Mouse (Mus musculus) lung, embryonic 15.5 days (tissue): ENCODE measurements around the gene Prpf19. TPM values are rescaled to one million over a fixed set of nuclear protein-coding genes. Genes with fewer than 3 reads are reported as not detected.
A peak's percentile ranks its signal among the peaks of the same experiment; 100 is the strongest.

ENCODE experiments used
- ATAC-seq: fragments of 200-750 bp; cut with Nextera tagmentation; 2 replicates; pipeline ENCODE4 v1.8.0; 2017; ENCODE audit warnings: moderate number of reproducible peaks, borderline replicate concordance; ENCODE audit not compliant: low FRiP score, low TSS enrichment; ENCODE audit errors: extremely low read depth
- H3K27ac ChIP-seq: fragments of 300-500 bp; sonication (generic); 2 replicates; pipeline ENCODE4 v1.5.1; 2015; ENCODE audit warnings: moderate library complexity, mild to moderate bottlenecking, inconsistent platforms
- H3K27me3 ChIP-seq: fragments of 300-500 bp; sonication (generic); 2 replicates; pipeline ENCODE4 v1.6.1; 2015; ENCODE audit warnings: inconsistent platforms
- H3K36me3 ChIP-seq: fragments of 300-500 bp; sonication (generic); 2 replicates; pipeline ENCODE4 v1.6.1; 2015; ENCODE audit warnings: inconsistent platforms
- H3K4me1 ChIP-seq: fragments of 300-500 bp; sonication (generic); 2 replicates; pipeline ENCODE4 v1.6.1; 2015; ENCODE audit warnings: inconsistent platforms
- H3K4me2 ChIP-seq: fragments of 300-500 bp; sonication (generic); 2 replicates; pipeline ENCODE4 v1.6.1; 2015; ENCODE audit warnings: inconsistent platforms, mild to moderate bottlenecking, moderate library complexity
- H3K4me3 ChIP-seq: fragments of 300-500 bp; sonication (generic); 2 replicates; pipeline ENCODE4 v1.5.1; 2015; ENCODE audit warnings: mild to moderate bottlenecking, inconsistent platforms
- H3K9ac ChIP-seq: fragments of 300-500 bp; sonication (generic); 2 replicates; pipeline ENCODE4 v1.6.1; 2015; ENCODE audit warnings: inconsistent platforms
- H3K9me3 ChIP-seq: fragments of 300-500 bp; sonication (generic); 2 replicates; pipeline ENCODE4 v1.6.1; 2016; ENCODE audit warnings: inconsistent platforms
- WGBS: fragments of 180-500 bp; shearing (Covaris S2); methylation state at CpG from one replicate; pipeline ENCODE4 v1.1.7; 2015; 5-methylcytosine and 5-hydroxymethylcytosine counted together
- polyA plus RNA-seq: library from polyadenylated mRNA; unstranded; fragments of >200 nt; fragmentation: Nextera tagmentation; extraction: Ambion mirVana; gene quantifications from 2 replicates; pipeline ENCODE4 v1.2.1, GENCODE M21; 2015

The Prpf19 gene
- polyA plus RNA-seq, 1 experiment from 2014 or later = 35.8 TPM

DNA sequence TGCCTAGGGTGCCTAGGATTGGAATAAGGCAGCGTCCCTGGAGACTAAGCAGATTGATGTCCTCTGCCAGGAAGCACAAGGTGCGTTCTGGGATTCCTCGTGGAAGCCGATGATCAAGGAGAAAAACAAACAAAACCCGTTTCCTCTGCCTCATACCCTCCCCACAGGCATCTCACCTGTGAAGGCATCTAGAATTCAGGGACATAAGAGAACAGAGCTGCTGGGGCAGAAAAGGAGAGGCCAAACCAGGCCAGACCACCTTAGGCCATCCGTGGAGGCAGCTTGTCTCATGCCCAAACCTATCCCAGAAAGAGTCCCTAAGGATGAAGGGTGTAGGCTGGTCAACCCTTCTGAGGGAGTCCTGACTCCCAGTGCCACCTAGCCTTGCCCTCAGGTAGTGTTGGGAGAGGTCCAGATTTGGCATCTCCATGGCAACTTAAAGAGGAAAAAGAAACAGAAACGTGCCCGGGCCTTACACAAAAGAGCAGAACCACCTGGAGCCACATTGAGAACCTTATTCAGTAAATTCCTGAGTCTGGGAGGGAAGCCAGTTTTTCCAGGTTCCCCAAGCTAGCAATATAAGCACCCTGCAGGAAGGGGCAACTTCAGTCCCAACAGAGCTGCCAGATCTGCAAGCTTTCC, 25.0 kb upstream of the Prpf19 start, which contains the start of gene Tmem132a:
TSS of gene Tmem132a (minus strand) at position 55 of the 642 bp plus-strand sequence.
- peak; percentile 51 for ATAC-seq
- peak within 1 kb of the TSS; percentile 81 for H3K4me2 ChIP-seq
- no peaks in the 10 kb centered on the region for H3K27me3 ChIP-seq
- H3K36me3 ChIP-seq = peaks cover 44% of the 10 kb centered on the region
- no peaks in the 10 kb centered on the region for H3K9me3 ChIP-seq
- 4% methylated on average over 8 of the region's 8 CpGs for whole genome bisulfite sequencing
- H3K4me3 ChIP-seq = peak within 1 kb of the TSS; percentile 80
- peak within 1 kb of the TSS; percentile 89 for H3K27ac ChIP-seq
- H3K4me1 ChIP-seq = peaks cover 34% of the 10 kb centered on the region
- peak within 1 kb of the TSS; percentile 87 for H3K9ac ChIP-seq

- ATAC-seq = no peak
- Histone ChIP-seq H3K4me1 (peaks cover 34% of the 10 kb centered on the region), H3K27ac (peak overlapping the region; percentile 89), H3K4me2 (no peak overlapping the region), H3K9ac (no peak overlapping the region), H3K27me3 (no peaks in the 10 kb centered on the region), H3K9me3 (no peaks in the 10 kb centered on the region), H3K4me3 (no peak overlapping the region), H3K36me3 (peaks cover 38% of the 10 kb centered on the region)
- WGBS = 91% methylated on average over 3 of the region's 3 CpGs
Measured at GRCm38 (mm10) chr19:10870676-10871075, 24.4 kb upstream of the Prpf19 start.

- Histone ChIP-seq H3K9ac (no peak overlapping the region), H3K27ac (peak overlapping the region; percentile 89), H3K36me3 (peaks cover 32% of the 10 kb centered on the region), H3K4me2 (no peak overlapping the region), H3K4me1 (peaks cover 34% of the 10 kb centered on the region), H3K4me3 (no peak overlapping the region), H3K27me3 (no peaks in the 10 kb centered on the region), H3K9me3 (no peaks in the 10 kb centered on the region)
- WGBS = 75% methylated on average over 13 of the region's 14 CpGs
- ATAC-seq = no peak
Measured at GRCm38 (mm10) chr19:10871328-10871961, 23.6 kb upstream of the Prpf19 start.

DNA sequence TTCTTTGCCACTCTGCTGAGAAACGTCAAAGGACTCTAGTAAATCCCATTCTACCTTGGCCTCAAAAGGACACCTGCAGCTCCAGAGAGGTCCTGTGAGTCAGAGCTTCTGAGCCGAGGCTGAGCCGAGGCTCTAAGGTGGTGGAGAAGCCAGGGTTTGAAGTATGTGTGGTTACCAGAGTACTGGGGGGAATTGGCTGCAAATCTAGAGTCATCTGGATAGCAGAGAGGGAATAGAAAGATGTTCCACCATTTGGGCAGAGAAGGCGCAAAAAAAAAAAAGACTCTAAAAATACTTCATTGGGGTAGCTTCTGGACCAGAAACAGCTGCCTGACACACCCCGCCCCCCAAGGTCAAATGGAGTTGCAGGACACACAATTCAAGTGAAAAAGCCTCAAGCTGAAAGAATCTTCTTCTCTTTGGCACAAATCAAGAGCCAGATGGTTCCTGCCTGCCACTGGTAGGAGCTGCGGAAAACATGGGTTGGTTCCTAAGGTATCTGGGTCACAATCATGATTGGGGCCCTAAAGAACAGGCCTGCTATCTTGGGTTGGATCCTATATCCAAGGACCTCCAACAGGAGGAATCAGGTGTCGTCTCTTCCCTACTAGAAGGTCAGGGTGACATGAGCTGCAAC, 16.7 kb upstream of the Prpf19 start:
- Histone ChIP-seq H3K27me3 (no peaks in the 10 kb centered on the region), H3K9me3 (no peaks in the 10 kb centered on the region), H3K4me1 (peaks cover 34% of the 10 kb centered on the region), H3K36me3 (peaks cover 12% of the 10 kb centered on the region), H3K4me3 (no peak overlapping the region), H3K4me2 (no peak overlapping the region), H3K9ac (no peak overlapping the region), H3K27ac (no peak overlapping the region)
- 83% methylated on average over 7 of the region's 7 CpGs for WGBS
- no peak for ATAC-seq

DNA sequence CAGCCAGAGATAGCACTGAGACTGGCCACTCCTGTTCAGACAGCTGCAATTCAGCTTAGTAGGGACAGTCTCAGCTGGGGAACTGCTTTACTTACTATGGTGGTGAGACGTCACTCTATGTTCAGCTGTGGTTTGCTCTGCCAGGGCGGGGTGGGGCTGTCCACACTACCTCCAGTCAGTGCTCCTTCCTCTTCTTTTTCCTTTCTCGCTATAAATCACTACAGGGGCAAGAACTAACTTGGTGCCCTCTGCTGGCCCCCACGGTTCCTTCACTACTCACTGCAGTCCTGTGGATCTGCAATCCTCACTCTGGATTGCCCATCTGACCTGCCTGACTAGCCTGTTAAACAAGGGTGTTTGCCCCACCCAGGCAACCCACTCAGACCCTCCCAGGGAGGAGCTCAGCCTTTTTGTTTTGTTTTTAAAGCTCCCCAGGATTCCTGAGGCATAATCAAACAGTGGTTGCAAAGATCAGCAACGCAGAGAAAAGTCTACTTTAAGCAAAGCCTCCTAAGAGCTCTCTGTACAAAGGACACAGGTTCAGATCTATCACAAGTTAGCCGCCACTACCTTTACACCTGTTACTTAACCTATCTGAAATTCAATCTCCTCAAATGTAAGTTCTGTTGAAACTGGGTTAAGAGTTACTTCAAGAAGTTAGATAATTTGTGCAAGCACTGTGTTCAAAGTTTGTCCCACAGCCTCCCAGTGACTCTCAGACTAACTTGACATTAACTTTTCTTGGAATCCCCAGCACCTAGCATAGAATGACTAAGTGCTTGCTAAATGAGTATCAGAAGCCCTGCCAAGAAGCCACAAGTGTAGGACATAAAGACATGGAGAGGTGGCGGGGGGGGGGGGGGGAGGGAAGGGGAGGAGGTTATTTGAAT, 14.7 kb upstream of the Prpf19 start:
- H3K36me3 ChIP-seq = no peaks in the 10 kb centered on the region
- H3K9me3 ChIP-seq = 0 out of 2 replicates have a peak, but pooled peaks cover 2% of the 10 kb centered on the region
- H3K27ac ChIP-seq = peak overlapping the region; percentile 98
- peak overlapping the region; percentile 74 for H3K4me3 ChIP-seq
- WGBS = 35% methylated on average over 6 of the region's 7 CpGs
- ATAC-seq = peak; percentile 35
- H3K4me1 ChIP-seq = peaks cover 34% of the 10 kb centered on the region
- peak overlapping the region; percentile 92 for H3K4me2 ChIP-seq
- H3K27me3 ChIP-seq = no peaks in the 10 kb centered on the region
- H3K9ac ChIP-seq = peak overlapping the region; percentile 80

DNA sequence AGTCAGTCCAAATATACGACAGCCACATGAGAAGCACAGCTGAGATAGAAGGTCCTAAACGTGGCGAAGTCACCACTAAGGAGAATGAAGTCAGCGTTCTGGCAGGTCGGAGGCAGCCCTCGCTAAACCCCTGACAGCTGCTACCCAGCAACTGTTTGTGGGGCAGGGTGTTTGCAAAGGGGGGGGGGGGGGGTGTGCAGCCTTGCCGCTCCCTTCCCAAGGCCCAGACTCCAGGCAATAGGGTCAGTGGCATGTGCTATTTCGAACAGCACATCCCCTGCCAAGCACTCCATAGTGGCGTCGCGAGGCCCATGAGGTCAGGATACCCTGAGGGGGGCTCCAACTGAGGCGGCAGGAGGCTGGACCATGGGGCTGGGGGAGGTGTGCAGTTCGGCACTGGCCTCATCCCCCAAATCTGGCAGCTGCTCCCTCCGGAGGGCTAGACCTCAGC, 14.0 kb upstream of the Prpf19 start:
- Histone ChIP-seq H3K4me1 (peaks cover 34% of the 10 kb centered on the region), H3K4me3 (peak overlapping the region; percentile 74), H3K9me3 (0 out of 2 replicates have a peak, but pooled peaks cover 2% of the 10 kb centered on the region), H3K27ac (peak overlapping the region; percentile 98), H3K4me2 (peak overlapping the region; percentile 92), H3K9ac (peak overlapping the region; percentile 80), H3K27me3 (no peaks in the 10 kb centered on the region), H3K36me3 (no peaks in the 10 kb centered on the region)
- WGBS = 2% methylated on average over 14 of the region's 14 CpGs
- peak; percentile 74 for ATAC-seq

DNA sequence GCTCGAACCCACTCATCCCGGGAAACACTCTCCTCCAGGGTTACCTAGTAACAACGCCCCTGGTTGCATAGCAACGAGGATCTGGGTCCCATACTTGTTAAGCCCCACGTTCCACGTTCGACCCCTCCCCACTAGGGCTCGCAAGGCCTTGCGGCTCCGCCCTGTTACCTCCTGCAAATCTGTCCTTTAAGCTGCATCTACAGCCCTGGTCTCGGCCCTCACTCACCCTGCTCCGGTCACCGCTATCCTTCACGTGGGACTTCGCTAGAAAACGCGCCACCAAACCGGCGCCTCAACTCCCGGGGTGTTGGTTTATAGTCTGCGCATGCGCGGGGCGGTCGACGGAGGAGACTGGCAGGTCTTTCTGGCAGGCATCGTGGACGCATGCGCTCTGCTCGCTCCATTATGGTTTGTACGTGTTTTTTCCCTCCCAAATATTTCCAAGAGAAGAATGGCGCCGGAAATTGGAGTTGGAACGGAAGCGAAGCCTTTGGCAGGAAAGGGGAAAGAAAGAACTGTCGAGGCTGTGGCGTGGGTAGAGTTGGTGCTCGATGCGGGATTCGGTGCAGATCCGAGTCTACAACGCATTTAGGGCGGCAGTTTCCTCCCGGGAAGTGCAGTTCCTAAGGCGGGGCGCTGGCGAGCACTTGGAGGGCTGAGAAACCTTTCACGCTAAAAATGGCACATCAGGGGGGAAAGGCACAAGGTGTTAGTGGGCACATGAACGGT, 13.4 kb upstream of the Prpf19 start, which contains the start of gene Tmem109:
TSS of gene Tmem109 (minus strand) at position 576 of the 729 bp plus-strand sequence.
- Histone ChIP-seq H3K9me3 (0 out of 2 replicates have a peak, but pooled peaks cover 2% of the 10 kb centered on the region), H3K9ac (peak within 1 kb of the TSS; percentile 80), H3K27ac (peak within 1 kb of the TSS; percentile 98), H3K4me2 (peak within 1 kb of the TSS; percentile 92), H3K27me3 (no peaks in the 10 kb centered on the region), H3K4me1 (peaks cover 32% of the 10 kb centered on the region), H3K4me3 (peak within 1 kb of the TSS; percentile 74), H3K36me3 (no peaks in the 10 kb centered on the region)
- WGBS = under 1% methylated on average over 49 of the region's 49 CpGs
- ATAC-seq = peak; percentile 88

- no peak for ATAC-seq
- peaks cover 1% of the 10 kb centered on the region; the same call in 1 of the 2 replicates for H3K36me3 ChIP-seq
- H3K9me3 ChIP-seq = no peaks in the 10 kb centered on the region
- H3K4me2 ChIP-seq = no peak overlapping the region
- WGBS = 82% methylated on average over 3 of the region's 3 CpGs
- H3K27ac ChIP-seq = no peak overlapping the region
- H3K4me3 ChIP-seq = no peak overlapping the region
- H3K9ac ChIP-seq = no peak overlapping the region
- H3K4me1 ChIP-seq = peaks cover 18% of the 10 kb centered on the region
- no peaks in the 10 kb centered on the region for H3K27me3 ChIP-seq
Measured at GRCm38 (mm10) chr19:10892201-10892600, 2.8 kb upstream of the Prpf19 start.

DNA sequence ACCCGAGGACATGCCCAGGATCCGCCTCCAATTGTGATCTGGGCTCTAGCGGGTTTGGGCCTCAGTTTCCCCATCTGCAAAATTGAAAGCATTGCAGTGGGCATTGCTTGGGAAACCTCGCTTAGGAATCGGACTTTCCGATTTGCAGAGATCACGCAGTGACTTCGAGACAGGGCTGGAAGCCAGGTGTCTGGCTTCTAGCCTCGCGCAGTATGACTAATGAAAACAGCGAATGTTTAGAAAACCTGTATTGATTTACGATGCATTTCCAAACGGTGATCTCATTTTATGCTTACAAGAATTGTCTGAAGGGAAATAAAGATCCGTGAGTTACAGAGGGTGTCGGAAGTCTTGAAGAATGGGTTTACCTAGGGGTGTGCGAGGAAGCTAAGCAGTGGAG, 677 bp downstream of the Prpf19 start:
- H3K9ac ChIP-seq = peak overlapping the region; percentile 94
- H3K9me3 ChIP-seq = no peaks in the 10 kb centered on the region
- no peaks in the 10 kb centered on the region for H3K27me3 ChIP-seq
- H3K36me3 ChIP-seq = peaks cover 36% of the 10 kb centered on the region
- ATAC-seq = no peak
- H3K4me3 ChIP-seq = peak overlapping the region; percentile 99
- H3K4me2 ChIP-seq = peak overlapping the region; percentile 84
- under 1% methylated on average over 16 of the region's 16 CpGs for WGBS
- H3K27ac ChIP-seq = peak overlapping the region; percentile 94
- H3K4me1 ChIP-seq = peaks cover 19% of the 10 kb centered on the region

DNA sequence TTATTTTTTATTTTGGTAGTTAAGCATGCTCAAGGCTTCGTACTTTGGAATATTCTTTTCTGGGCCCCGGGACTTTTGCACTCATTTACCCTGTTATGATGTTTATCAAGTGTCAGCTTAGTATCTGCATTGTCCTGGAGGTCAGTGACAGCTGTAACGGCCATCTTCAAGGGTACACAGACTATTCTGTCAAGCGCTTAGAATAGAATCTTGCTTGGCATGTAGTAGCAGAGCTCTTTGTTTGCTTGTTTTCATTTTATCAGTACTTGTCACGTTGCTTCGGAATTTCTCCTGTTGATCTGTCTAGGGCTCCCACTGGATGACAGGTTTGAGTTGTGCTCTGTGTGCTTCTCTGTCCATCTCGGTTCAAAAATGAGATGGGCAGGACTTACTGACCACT, 1.8 kb downstream of the Prpf19 start:
- 59% methylated on average over 7 of the region's 7 CpGs for WGBS
- peak overlapping the region; percentile 94; the same call in 1 of the 2 replicates for H3K9ac ChIP-seq
- peak overlapping the region; percentile 84 for H3K4me2 ChIP-seq
- peaks cover 19% of the 10 kb centered on the region for H3K4me1 ChIP-seq
- H3K36me3 ChIP-seq = peaks cover 46% of the 10 kb centered on the region
- no peak overlapping the region for H3K27ac ChIP-seq
- no peaks in the 10 kb centered on the region for H3K27me3 ChIP-seq
- no peaks in the 10 kb centered on the region for H3K9me3 ChIP-seq
- H3K4me3 ChIP-seq = peak overlapping the region; percentile 99
- ATAC-seq = no peak
